Mouse (Mus musculus) megakaryocyte-erythroid progenitor cell, adult 5-6 weeks (primary cell): ENCODE measurements at regions not wholly inside any gene's neighbourhood (a gene's known extent, or its start where the extent isn't known, plus 50 kb on each side); places are given as distances from the start of the nearest gene placed in this dataset.

Experiments
- ATAC-seq: replicated peaks from 2 replicates; pipeline ENCODE4 v1.8.0; 2016; ENCODE audit warnings: mild to moderate bottlenecking, inconsistent platforms; ENCODE audit not compliant: severe bottlenecking, poor library complexity, low FRiP score, low TSS enrichment

GRCm38 (mm10) chrX:77432846-77433810, 77.7 kb upstream of the Tbl1x start:
- peak; percentile 99 for ATAC-seq

- ATAC-seq: no peak
These were observed 77.0 kb upstream of the Tbl1x start for GRCm38 (mm10) chrX:77433811-77434192.

GRCm38 (mm10) chrX:77443852-77444492, 66.8 kb upstream of the Tbl1x start:
- no peak for ATAC-seq

GRCm38 (mm10) chrX:77446755-77447154, 64.1 kb upstream of the Tbl1x start:
- no peak for ATAC-seq

GRCm38 (mm10) chrX:77451977-77452675, 58.7 kb upstream of the Tbl1x start:
- ATAC-seq: no peak
